Mouse (Mus musculus) embryonic facial prominence, embryonic 10.5 days (tissue): Measurements from ENCODE around the gene Hist1h1d. TPM values are rescaled to one million over a fixed set of nuclear protein-coding genes. Genes with fewer than 3 reads are reported as not detected.
A peak's percentile ranks its signal among the peaks of the same experiment; 100 is the strongest.

ENCODE experiments used
- DNase-seq: peaks from one replicate; pipeline ENCODE4 v3.0.0-alpha.2; 2017; ENCODE audit warnings: low spot score
- H3K27ac ChIP-seq: fragments of 300-500 bp; sonication (generic); replicated peaks from 2 replicates; pipeline ENCODE4 v1.5.1; 2016; ENCODE audit warnings: mild to moderate bottlenecking
- H3K27me3 ChIP-seq: fragments of 300-500 bp; sonication (generic); replicated peaks from 2 replicates; pipeline ENCODE4 v1.6.1; 2016; ENCODE audit warnings: low read depth, mild to moderate bottlenecking; ENCODE audit not compliant: poor library complexity, severe bottlenecking
- H3K36me3 ChIP-seq: fragments of 300-500 bp; sonication (generic); replicated peaks from 2 replicates; pipeline ENCODE4 v1.6.1; 2016; ENCODE audit warnings: mild to moderate bottlenecking, moderate library complexity
- H3K4me1 ChIP-seq: fragments of 300-500 bp; sonication (generic); 2 replicates; pipeline ENCODE4 v1.6.1; 2016
- H3K4me3 ChIP-seq: fragments of 300-500 bp; sonication (generic); 2 replicates; pipeline ENCODE4 v1.5.1; 2016; ENCODE audit warnings: mild to moderate bottlenecking, moderate library complexity
- H3K9me3 ChIP-seq: fragments of 300-500 bp; sonication (generic); 2 replicates; pipeline ENCODE4 v1.6.1; 2016; ENCODE audit warnings: mild to moderate bottlenecking
- WGBS: fragments of 180-500 bp; shearing (Covaris S2); methylation state at CpG from one replicate; pipeline ENCODE4 v1.1.7; 2016; 5-methylcytosine and 5-hydroxymethylcytosine counted together
- polyA plus RNA-seq: library from polyadenylated mRNA; unstranded; fragments of >200 nt; fragmentation: Nextera tagmentation; extraction: Ambion mirVana; gene quantifications from 2 replicates; pipeline ENCODE4 v1.2.1, GENCODE M21; 2016

Gene Hist1h1d
- polyA plus RNA-seq, 1 experiment from 2014 or later, result 0.60 TPM

- H3K27ac ChIP-seq, result no peak overlapping the region
- peaks cover 11% of the 10 kb centered on the region; the same call in 1 of the 2 replicates for H3K4me1 ChIP-seq
- H3K9me3 ChIP-seq, result no peaks in the 10 kb centered on the region
- no peak for DNase-seq
- WGBS, result under 1% methylated on average over 6 of the region's 6 CpGs
- H3K27me3 ChIP-seq, result no peaks in the 10 kb centered on the region
- peak overlapping the region; percentile 61 for H3K4me3 ChIP-seq
- H3K36me3 ChIP-seq, result no peaks in the 10 kb centered on the region
Observed at GRCm38 (mm10) chr13:23518295-23518603, 34.8 kb upstream of the Hist1h1d start.

- H3K36me3 ChIP-seq, result no peaks in the 10 kb centered on the region
- no peaks in the 10 kb centered on the region for H3K27me3 ChIP-seq
- H3K9me3 ChIP-seq, result no peaks in the 10 kb centered on the region
- peak overlapping the region; percentile 51; the same call in 1 of the 2 replicates for H3K27ac ChIP-seq
- peak overlapping the region; percentile 61 for H3K4me3 ChIP-seq
- peaks cover 11% of the 10 kb centered on the region; the same call in 1 of the 2 replicates for H3K4me1 ChIP-seq
- whole genome bisulfite sequencing, result 0% methylated on average over 6 of the region's 6 CpGs
- DNase-seq, result peak; percentile 81
Observed at GRCm38 (mm10) chr13:23518885-23519284, 34.2 kb upstream of the Hist1h1d start.

- Histone ChIP-seq H3K27me3 (no peaks in the 10 kb centered on the region), H3K4me3 (peak overlapping the region; percentile 61), H3K36me3 (no peaks in the 10 kb centered on the region), H3K4me1 (peaks cover 11% of the 10 kb centered on the region; the same call in 1 of the 2 replicates), H3K27ac (peak overlapping the region; percentile 51; the same call in 1 of the 2 replicates), H3K9me3 (no peaks in the 10 kb centered on the region)
- DNase-seq, result peak; percentile 79
- WGBS, result under 1% methylated on average over 10 of the region's 10 CpGs
Observed at GRCm38 (mm10) chr13:23519416-23519815, 33.6 kb upstream of the Hist1h1d start.

- no peaks in the 10 kb centered on the region for H3K36me3 ChIP-seq
- peak overlapping the region; percentile 38 for H3K4me3 ChIP-seq
- peak; percentile 82 for DNase-seq
- peaks cover 18% of the 10 kb centered on the region for H3K4me1 ChIP-seq
- no peak overlapping the region for H3K27ac ChIP-seq
- under 1% methylated on average over 14 of the region's 14 CpGs for WGBS
- no peaks in the 10 kb centered on the region for H3K27me3 ChIP-seq
- H3K9me3 ChIP-seq, result no peaks in the 10 kb centered on the region
Observed at GRCm38 (mm10) chr13:23521703-23522102, 31.4 kb upstream of the Hist1h1d start.

GRCm38 (mm10) chr13:23523976-23524375 is 29.1 kb upstream of the Hist1h1d start:
- DNase-seq, result no peak
- H3K4me3 ChIP-seq, result no peak overlapping the region
- no peaks in the 10 kb centered on the region for H3K9me3 ChIP-seq
- no peaks in the 10 kb centered on the region for H3K27me3 ChIP-seq
- 59% methylated on average over 5 of the region's 5 CpGs for WGBS
- no peak overlapping the region for H3K27ac ChIP-seq
- no peaks in the 10 kb centered on the region for H3K36me3 ChIP-seq
- H3K4me1 ChIP-seq, result peaks cover 28% of the 10 kb centered on the region

GRCm38 (mm10) chr13:23524654-23525053 is 28.4 kb upstream of the Hist1h1d start:
- peak overlapping the region; percentile 37 for H3K4me3 ChIP-seq
- DNase-seq, result peak; percentile 89
- H3K4me1 ChIP-seq, result peaks cover 34% of the 10 kb centered on the region

GRCm38 (mm10) chr13:23525901-23526300 is 27.2 kb upstream of the Hist1h1d start:
- H3K27ac ChIP-seq, result 0 out of 2 replicates have a peak overlapping the region, but pooled peaks have one; percentile 83
- WGBS, result under 1% methylated on average over 10 of the region's 10 CpGs

More at GRCm38 (mm10) chr13:23524654-23525053, 28.4 kb upstream of the Hist1h1d start:
- Histone ChIP-seq H3K9me3 (no peaks in the 10 kb centered on the region), H3K27ac (no peak overlapping the region), H3K36me3 (no peaks in the 10 kb centered on the region), H3K27me3 (no peaks in the 10 kb centered on the region)
- WGBS, result 8% methylated on average over 5 of the region's 5 CpGs

GRCm38 (mm10) chr13:23526312-23526711 is 26.8 kb upstream of the Hist1h1d start:
- Histone ChIP-seq H3K27ac (peak overlapping the region; percentile 83), H3K36me3 (no peaks in the 10 kb centered on the region), H3K4me1 (peaks cover 28% of the 10 kb centered on the region), H3K9me3 (no peaks in the 10 kb centered on the region), H3K27me3 (no peaks in the 10 kb centered on the region), H3K4me3 (peak overlapping the region; percentile 57)
- under 1% methylated on average over 17 of the region's 17 CpGs for WGBS
- peak; percentile 89 for DNase-seq

More at GRCm38 (mm10) chr13:23525901-23526300, 27.2 kb upstream of the Hist1h1d start:
- peak; percentile 66 for DNase-seq
- Histone ChIP-seq H3K4me1 (peaks cover 29% of the 10 kb centered on the region), H3K27me3 (no peaks in the 10 kb centered on the region), H3K36me3 (no peaks in the 10 kb centered on the region), H3K4me3 (peak overlapping the region; percentile 57), H3K9me3 (no peaks in the 10 kb centered on the region)

- Histone ChIP-seq H3K27me3 (no peaks in the 10 kb centered on the region), H3K4me1 (peaks cover 38% of the 10 kb centered on the region), H3K36me3 (no peaks in the 10 kb centered on the region), H3K27ac (no peak overlapping the region; the same call in 1 of the 2 replicates), H3K4me3 (peak overlapping the region; percentile 60; the same call in 1 of the 2 replicates), H3K9me3 (no peaks in the 10 kb centered on the region)
- no peak for DNase-seq
- WGBS, result 86% methylated on average over 5 of the region's 5 CpGs
Observed at GRCm38 (mm10) chr13:23529005-23529404, 24.1 kb upstream of the Hist1h1d start.

GRCm38 (mm10) chr13:23529480-23530165 is 23.4 kb upstream of the Hist1h1d start:
- H3K4me1 ChIP-seq, result peaks cover 37% of the 10 kb centered on the region
- DNase-seq, result no peak
- WGBS, result 49% methylated on average over 2 of the region's 2 CpGs
- no peaks in the 10 kb centered on the region for H3K27me3 ChIP-seq
- peak overlapping the region; percentile 94 for H3K27ac ChIP-seq
- H3K36me3 ChIP-seq, result no peaks in the 10 kb centered on the region
- H3K4me3 ChIP-seq, result peak overlapping the region; percentile 60
- no peaks in the 10 kb centered on the region for H3K9me3 ChIP-seq

GRCm38 (mm10) chr13:23530181-23530900 is 22.7 kb upstream of the Hist1h1d start:
- Histone ChIP-seq H3K27ac (peak overlapping the region; percentile 94), H3K4me1 (peaks cover 34% of the 10 kb centered on the region), H3K9me3 (no peaks in the 10 kb centered on the region), H3K4me3 (peak overlapping the region; percentile 60), H3K27me3 (no peaks in the 10 kb centered on the region), H3K36me3 (no peaks in the 10 kb centered on the region)
- peak; percentile 66 for DNase-seq
- under 1% methylated on average over 20 of the region's 20 CpGs for WGBS

GRCm38 (mm10) chr13:23530901-23531875 is 21.9 kb upstream of the Hist1h1d start, which contains the start of gene Hist1h4h:
TSS of gene Hist1h4h (plus strand) at chr13:23531050.
- peak within 1 kb of the TSS; percentile 60 for H3K4me3 ChIP-seq
- peak within 1 kb of the TSS; percentile 94 for H3K27ac ChIP-seq
- DNase-seq, result peak; percentile 95
- peaks cover 31% of the 10 kb centered on the region for H3K4me1 ChIP-seq
- no peaks in the 10 kb centered on the region for H3K27me3 ChIP-seq
- no peaks in the 10 kb centered on the region for H3K36me3 ChIP-seq
- under 1% methylated on average over 67 of the region's 70 CpGs for WGBS
- H3K9me3 ChIP-seq, result no peaks in the 10 kb centered on the region
